Mouse (Mus musculus): ENCODE data around the gene Dnm3. TPM values are rescaled to one million over a fixed set of nuclear protein-coding genes. Genes with fewer than 3 reads are reported as not detected.

The Dnm3 gene
- total RNA-seq, 2 experiments from 2014 or later: 4.7 to 6.1 TPM

DNA sequence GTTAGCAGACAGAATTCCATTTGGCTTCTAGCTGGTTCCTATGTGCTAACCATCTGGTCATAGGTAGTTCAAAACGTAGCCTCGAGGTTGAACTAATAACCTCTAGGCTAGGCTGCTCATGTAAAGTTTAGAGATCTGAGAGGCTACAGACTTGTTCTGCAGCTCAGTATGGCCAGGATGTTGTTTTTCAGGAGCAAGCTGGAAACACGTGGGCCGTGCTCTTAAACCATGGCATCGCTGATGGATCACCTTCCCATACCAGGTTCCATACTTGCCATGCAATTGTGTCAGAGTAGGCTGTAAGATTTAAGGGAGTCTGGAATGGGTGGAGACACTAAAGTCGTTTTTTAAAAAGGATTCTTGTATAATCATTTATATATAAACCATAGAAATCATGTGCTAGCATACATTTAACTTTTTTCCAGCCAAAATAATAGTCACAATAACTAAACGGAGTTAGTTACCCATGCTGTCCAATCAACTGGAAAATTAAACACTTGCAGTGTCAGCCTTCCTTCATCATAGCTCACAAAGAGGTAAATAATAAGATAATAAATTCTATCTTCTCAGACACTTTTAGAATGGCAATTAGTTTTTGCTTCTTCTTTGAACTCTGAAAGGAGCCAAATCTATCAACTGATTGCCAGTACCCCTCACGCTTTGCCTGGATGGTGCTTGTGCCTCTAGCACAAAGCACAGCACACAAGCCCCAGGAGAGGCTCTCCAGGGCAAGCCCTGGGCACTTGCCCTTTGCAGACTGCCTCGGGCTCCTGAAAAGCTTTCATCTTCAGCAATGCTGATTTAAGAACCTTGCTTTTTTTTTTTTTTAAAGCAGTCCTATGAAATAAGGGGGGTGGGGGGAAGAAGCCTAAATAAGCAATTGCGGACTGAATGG lies 486.9 kb downstream of the Dnm3 start:
- DNase-seq: no peak

GRCm38 (mm10) chr1:161983979-161984566 lies 493.8 kb downstream of the Dnm3 start:
- DNase-seq: peak; percentile 68 to 77

DNA sequence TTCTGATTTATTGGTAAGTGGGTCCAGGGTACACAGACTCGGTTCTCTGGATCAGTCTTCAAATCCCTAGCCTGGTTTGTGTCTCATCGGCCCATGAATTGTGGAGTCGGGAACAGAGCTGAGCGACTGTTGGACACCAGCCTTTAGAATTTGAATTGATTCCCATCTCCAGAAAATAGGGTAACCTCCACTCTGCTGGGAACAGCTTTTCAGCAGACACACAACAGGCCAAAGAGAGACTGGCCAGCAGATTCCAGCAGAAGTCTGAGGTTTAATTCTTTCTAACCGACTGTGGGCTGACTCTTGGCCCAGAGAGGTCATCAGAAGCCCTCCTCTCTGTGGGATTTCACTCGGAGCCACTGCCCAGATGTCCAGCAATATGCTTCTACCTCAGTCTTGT lies 494.4 kb downstream of the Dnm3 start:
- DNase-seq: peak; percentile 35 to 74

DNA sequence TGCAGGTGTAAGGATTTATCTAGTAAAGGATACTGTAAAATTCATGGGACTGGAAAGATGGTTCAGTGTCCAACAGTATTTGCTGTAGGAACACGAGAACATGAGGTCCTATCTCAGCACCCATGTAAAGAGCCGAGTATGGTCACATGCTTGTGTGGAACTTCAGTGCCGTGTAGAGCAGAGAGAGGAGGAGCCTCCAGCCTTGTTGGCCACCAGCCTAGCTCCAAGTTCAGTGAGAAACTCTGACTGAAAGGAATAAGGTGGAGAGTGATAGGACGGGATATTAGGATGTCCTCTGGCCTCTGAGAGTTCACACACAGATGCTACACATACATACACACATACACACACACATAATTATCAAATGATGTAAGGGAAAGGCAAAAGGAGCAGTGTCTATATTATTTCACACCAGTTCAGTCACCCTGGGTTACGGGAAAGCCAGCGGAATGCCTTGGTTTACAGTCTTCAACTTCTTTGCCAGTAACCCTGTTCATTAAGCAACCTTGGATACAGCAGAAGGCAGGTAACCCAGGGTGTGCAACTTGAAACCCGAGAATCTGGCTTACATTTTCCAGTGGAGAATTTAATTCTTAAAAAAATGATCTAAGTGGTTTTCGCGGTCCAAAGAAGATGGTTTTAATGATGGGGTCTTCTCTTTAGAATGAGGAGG lies 497.1 kb downstream of the Dnm3 start:
- no peak for DNase-seq

DNA sequence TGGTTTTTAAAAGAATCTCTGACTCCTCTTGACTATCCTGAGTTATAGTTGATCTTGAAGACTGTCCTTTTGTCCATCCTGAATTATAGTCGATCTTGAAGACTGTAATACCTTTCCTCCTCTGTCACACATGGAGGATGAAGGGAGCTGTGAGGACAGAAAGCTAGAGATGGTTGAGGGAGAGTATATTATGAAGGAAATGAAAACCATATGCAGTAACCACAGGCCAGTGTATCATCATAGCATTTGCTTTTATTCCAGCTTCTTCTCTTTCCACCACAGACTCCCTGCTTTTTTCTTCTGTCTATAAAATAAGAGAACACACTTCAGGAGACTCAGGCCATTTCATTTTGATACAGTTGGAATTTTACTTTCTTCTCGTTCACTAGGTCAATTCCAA lies 497.8 kb downstream of the Dnm3 start:
- no peak for DNase-seq

DNA sequence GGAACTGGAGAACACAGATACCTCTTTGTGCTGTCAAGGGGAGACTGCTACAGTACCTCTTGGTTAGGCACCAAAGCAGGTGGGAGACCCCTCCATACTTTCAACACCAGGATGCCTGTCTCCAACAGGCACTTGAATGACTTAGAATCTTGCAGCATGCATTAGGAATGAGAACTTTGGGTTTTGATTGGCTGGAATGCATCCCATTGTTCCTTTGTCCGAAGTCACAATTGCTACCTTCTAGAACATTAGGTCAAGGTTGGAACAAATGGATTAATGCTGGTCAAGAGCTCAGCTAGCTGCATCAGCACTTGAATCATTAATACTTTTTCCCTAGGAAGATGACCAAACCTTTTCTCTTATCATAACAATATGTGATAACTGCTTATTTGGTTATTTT lies 498.3 kb downstream of the Dnm3 start, which contains the start of gene 4930558K02Rik:
TSS of gene 4930558K02Rik (minus strand) at position 101 of the 400 bp plus-strand sequence.
- no peak for DNase-seq

- DNase-seq: no peak
Observed at GRCm38 (mm10) chr1:161978173-161978700, 499.6 kb downstream of the Dnm3 start.

DNA sequence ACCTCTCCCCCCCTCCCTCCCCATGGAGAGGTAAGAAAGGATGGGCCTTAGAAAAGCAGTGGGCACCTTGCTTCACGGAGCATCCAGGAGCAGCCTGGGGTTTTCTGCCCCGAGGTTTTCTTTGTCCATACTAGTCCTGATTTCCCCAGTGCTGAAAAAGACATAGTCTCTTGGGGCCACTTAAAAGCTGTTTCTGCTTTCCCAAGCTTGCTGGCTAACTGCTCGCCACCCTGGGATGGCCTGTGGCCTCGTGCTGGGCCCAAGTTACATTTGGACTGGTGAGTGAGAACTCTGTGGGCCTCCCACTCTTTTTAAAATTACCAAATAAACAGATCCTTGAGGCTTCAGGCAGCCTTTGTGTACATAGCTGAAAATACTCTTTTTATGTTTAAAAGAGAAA lies 500.5 kb downstream of the Dnm3 start:
- peak; percentile 50 to 65 for DNase-seq

DNA sequence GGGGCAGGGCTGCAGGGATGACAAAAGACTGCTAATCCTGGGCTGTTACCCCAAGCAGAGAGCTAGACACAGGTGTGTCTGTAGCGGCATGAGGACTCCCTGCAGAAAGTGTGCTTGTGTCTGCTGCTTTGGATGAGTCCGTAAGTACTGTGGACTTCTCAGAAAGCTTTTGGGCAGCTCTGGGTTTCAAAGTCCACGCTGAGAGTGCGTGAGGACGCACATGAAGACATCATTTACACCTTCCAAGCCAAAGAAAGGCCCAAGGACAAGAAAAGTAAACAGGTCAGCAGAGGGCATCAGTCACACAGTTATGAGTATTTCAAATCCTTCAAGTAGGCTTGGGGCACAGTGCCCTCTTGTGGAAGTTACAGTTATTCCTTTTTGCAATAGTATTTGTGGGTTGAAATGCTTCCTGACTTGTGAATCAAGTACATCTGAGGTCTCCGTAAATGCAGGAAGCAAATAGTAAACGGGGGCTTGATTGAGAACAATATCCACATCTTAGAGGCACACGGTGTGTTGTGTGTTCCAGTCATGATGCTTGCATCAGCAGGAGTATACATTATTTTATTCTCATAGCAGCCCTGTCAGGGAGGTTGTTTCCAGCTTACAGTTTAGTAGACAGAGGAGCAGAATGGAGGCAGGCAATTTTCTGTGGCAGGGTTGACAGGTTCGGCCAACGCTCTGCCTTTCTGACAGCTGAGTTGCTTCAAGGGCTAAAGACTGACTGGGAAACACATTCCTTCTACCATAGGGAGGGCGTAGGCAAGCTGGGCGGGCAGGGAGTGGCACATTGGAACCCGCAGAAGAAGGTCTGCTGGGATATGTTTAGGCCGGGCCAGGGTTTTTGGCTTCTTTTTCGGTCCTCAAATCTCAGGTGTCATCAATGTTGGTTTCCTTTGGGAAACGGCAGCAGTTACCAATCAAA lies 501.3 kb downstream of the Dnm3 start:
- peak; percentile 82 to 88 for DNase-seq

- no peak for DNase-seq
Observed at GRCm38 (mm10) chr1:161972233-161972632, 505.6 kb downstream of the Dnm3 start.

- no peak for DNase-seq
Observed at GRCm38 (mm10) chr1:161970874-161971273, 507.0 kb downstream of the Dnm3 start.

DNA sequence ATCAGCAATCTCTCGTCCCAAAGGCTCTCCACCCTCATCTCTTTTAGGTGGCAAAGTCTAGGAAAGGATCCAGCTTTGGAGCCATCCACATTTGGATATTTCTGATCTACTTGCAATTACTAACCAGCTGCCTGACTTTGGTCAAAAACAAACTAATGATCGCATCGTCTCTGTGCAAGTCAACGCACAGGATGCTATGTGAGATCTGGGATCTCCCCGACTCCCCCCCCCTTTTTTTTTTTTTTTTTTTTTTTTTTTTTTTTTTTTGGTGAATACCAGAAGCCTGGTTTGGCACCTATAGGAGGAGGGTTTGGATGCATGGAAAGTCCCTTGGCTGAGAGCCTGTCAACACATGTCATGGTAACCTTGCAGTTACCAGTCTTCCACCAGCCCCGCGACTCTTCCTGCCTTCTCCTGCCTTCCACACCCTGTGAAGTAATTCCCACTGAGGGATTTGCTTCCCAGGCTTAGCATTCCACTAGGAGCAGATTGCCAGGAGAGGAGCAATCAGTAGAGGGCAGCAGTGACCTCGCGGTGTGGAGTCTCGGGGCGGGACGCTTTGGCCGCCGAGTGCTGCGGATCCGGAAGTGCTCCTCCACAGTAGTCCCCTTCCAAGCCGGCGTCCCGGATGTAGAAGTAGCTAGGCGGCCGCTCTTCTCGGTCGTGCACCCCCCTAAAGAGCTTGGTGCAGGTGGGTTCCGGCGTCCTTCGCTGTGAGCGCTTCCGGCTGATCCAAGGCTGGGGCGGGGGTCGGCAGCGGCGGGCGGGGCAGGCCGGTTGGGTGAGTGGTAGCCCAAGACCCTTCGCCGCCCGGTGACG lies 509.0 kb downstream of the Dnm3 start, which contains the start of gene Pigc:
TSS of gene Pigc (plus strand) at position 598 of the 819 bp plus-strand sequence.
- DNase-seq: peak; percentile 96

- DNase-seq: no peak
Observed at GRCm38 (mm10) chr1:161967936-161968335, 509.9 kb downstream of the Dnm3 start.

DNA sequence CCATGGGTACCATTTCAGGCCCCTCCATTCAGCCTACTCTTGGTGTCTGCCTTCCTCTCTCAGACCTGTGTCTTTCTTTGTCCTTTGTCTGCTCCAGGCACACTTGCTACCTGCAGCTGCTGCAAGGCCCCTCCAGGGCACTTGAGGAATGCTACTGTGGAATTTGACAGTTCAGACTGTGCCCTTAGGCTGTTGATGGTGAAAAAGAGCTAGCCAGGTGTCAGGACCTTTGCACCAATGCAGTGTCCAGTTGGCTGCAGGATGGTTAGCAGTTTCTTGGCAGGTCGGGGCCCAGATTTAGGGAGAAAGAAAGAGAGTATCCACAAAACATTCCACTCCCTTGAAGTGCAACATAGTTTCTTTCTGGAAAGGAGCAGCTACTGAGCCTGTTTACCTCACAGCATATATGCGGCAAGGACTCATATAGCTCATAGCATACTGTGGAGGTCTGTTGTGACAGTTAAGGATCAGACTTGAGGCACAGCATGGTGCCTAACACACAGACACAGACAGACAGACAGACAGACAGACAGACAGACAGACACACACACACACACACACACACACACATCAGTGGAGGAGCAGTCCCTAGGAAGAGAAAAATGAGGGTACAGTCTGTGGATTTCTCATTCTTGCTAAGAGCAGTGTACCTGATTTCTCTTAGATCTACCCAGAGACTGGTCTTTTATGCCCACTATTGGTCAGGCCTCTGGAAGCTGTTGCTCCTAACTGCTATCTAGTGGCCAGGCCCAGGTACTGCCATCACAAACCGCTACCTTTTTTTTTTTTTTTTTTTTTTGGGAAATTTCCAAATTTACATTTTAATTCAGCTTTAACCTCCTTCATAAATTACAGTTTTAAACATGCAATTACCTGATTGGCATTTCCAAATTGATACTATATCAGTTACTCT lies 515.1 kb downstream of the Dnm3 start:
- DNase-seq: no peak

DNA sequence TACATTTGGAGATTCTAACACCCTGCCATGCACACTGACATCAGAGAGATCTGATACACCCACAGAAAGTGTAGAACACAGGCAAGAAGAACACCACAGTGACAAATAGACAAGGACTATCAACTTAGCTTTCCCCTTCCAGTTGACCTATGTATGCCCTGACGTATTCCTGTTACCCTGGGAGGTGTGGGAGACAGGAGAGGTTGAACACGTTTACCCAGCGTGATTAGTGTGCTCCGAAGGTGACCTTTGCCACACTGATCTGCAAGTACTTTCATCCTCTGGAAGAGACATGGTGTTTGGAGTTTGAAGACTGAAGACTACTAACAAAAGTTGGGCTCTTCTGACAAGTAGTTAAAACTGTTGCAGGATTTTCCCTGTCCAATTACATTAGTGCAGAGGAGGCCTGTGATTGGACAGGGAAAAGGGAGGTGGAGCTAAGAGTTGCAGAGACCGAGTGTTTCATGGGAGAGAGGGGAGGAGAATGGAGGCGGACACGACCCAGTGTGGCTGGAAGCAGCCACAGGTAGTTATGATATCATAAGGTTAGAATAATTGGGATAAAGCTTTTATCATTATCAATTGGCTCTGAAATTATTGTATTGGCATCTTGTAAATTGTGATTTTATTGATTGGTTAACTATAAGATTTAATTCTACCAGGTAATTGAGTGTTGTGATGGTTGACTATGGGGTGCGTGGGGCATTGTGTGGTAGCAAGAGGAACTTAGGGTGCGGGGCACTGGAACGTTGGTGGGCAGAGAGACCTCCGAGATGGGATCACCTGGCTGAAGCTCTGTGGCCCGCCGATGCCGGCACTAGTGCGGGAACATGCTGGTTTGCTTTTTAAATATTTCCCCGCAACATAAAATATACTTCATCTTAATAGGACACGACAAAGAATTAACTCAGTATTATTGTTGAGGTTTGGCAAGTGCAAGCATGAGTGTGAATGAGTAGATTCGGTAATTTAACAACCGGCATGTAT lies 519.6 kb downstream of the Dnm3 start:
- DNase-seq: no peak

DNA sequence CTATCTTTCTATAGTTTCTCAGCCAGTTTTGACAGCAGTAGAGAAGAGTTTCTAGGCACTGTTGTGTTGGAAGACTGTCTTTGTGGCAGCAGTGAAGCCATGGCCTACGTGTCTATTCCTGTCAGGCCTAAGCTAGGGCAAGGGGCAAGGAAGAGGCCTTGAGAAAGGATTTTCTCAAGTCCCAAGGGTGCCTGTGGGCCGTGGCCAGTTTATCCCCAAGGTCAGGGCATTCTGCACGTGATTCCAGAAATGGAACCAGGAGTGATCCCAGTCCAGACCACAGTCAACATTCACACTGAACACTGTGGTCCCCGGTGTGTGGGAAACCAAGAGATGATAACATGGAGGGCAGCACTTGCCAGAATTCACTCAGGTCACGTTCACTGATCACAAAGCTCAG lies 522.0 kb downstream of the Dnm3 start:
- no peak for DNase-seq

GRCm38 (mm10) chr1:161952599-161952998 lies 525.2 kb downstream of the Dnm3 start:
- no peak for DNase-seq

Measured in heart, adult 18-20 months (tissue).